Mouse (Mus musculus) bone marrow macrophage, adult 2 months (primary cell): Measurements from ENCODE around the gene Lilra6. TPM values are rescaled to one million over a fixed set of nuclear protein-coding genes. Genes with fewer than 3 reads are reported as not detected.
"Not testable (repeated sequence)": the region's sequence is repeated elsewhere in the genome, so short reads cannot be mapped to it uniquely, and the experiment has no call there.

ENCODE experiments used
- H3K27ac ChIP-seq: 2 replicates; pipeline ENCODE4 v1.5.1; 2012; ENCODE audit warnings: low read depth, low read length; ENCODE audit not compliant: insufficient read depth
- H3K4me1 ChIP-seq: 2 replicates; pipeline ENCODE4 v1.6.1; 2012; ENCODE audit warnings: low read length; ENCODE audit not compliant: control insufficient read depth, insufficient read depth
- H3K4me3 ChIP-seq: 2 replicates; pipeline ENCODE4 v1.5.1; 2012; ENCODE audit warnings: mild to moderate bottlenecking, low read length, moderate library complexity; ENCODE audit not compliant: insufficient read depth
- CTCF ChIP-seq: IDR thresholded peaks from 2 replicates; pipeline ENCODE4 v1.5.1; 2012; ENCODE audit warnings: low read depth, mild to moderate bottlenecking, low read length, moderate library complexity
- POLR2A ChIP-seq: IDR thresholded peaks from 2 replicates; pipeline ENCODE4 v1.6.1; 2012; ENCODE audit warnings: mild to moderate bottlenecking, low read depth, low read length, borderline replicate concordance
- polyA plus RNA-seq: library from polyadenylated mRNA; stranded (reverse); fragments of >200 nt; gene quantifications from 2 replicates; pipeline ENCODE4 v1.2.4, GENCODE M21; 2012; ENCODE audit not compliant: missing spikeins, insufficient read depth, insufficient read length

Lilra6 gene
- 21.8 and 25.7 TPM in 2 replicates for polyA plus RNA-seq

- H3K4me3 ChIP-seq, H3K4me1 ChIP-seq, H3K27ac ChIP-seq: not testable (repeated sequence)
Observed at GRCm38 (mm10) chr7:3915387-3915786, at the start of gene Lilra6. Gene Lilra6, minus strand, starts transcription at chr7:3915503.

- Histone ChIP-seq H3K27ac (no peak overlapping the region), H3K4me1 (peaks cover 21% of the 10 kb centered on the region), H3K4me3 (no peak overlapping the region)
- TF ChIP-seq CTCF (no peak), POLR2A (no peak)
Observed at GRCm38 (mm10) chr7:3962017-3962416, 46.7 kb upstream of the Lilra6 start.

GRCm38 (mm10) chr7:3957387-3957786 is 42.1 kb upstream of the Lilra6 start:
- Histone ChIP-seq H3K27ac (no peak overlapping the region), H3K4me3 (no peak overlapping the region)
- TF ChIP-seq POLR2A (no peak), CTCF (no peak)

GRCm38 (mm10) chr7:3949159-3949558 is 33.9 kb upstream of the Lilra6 start:
- Histone ChIP-seq H3K27ac (no peak overlapping the region), H3K4me1 (peaks cover 9% of the 10 kb centered on the region), H3K4me3 (no peak overlapping the region)
- TF ChIP-seq CTCF (no peak), POLR2A (no peak)

More at GRCm38 (mm10) chr7:3957387-3957786, 42.1 kb upstream of the Lilra6 start:
- H3K4me1 ChIP-seq: peaks cover 19% of the 10 kb centered on the region

GRCm38 (mm10) chr7:3948223-3948622 is 32.9 kb upstream of the Lilra6 start:
- TF ChIP-seq POLR2A (no peak), CTCF (no peak)
- Histone ChIP-seq H3K27ac (no peak overlapping the region), H3K4me3 (no peak overlapping the region), H3K4me1 (peaks cover 9% of the 10 kb centered on the region)

- no peak overlapping the region for H3K27ac ChIP-seq
- TF ChIP-seq POLR2A (no peak), CTCF (no peak)
- peaks cover 9% of the 10 kb centered on the region for H3K4me1 ChIP-seq
- no peak overlapping the region for H3K4me3 ChIP-seq
Observed at GRCm38 (mm10) chr7:3946117-3946516, 30.8 kb upstream of the Lilra6 start.

DNA sequence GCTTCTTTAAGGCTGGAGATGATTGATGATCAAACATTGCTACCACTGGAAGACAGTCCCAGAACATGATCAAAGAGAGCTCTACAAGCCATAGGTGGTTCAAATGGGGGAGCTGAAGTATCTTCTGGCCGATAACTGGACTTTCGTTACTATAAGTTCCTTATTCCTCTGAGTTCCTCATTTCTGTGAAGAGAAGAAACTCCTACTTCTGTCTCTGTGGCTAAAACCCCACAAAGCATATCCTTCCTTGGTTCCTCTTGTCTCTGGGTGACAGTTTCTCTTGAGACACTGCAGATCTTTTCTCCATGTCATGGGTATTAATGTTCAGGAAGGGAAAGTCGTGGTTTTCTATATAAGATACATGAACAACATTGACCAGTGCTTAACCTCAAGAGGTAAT is 25.6 kb upstream of the Lilra6 start:
- no peak for TF ChIP-seq CTCF
- no peak for TF ChIP-seq POLR2A
- Histone ChIP-seq H3K27ac (no peak overlapping the region), H3K4me3 (no peak overlapping the region), H3K4me1 (peaks cover 8% of the 10 kb centered on the region)

DNA sequence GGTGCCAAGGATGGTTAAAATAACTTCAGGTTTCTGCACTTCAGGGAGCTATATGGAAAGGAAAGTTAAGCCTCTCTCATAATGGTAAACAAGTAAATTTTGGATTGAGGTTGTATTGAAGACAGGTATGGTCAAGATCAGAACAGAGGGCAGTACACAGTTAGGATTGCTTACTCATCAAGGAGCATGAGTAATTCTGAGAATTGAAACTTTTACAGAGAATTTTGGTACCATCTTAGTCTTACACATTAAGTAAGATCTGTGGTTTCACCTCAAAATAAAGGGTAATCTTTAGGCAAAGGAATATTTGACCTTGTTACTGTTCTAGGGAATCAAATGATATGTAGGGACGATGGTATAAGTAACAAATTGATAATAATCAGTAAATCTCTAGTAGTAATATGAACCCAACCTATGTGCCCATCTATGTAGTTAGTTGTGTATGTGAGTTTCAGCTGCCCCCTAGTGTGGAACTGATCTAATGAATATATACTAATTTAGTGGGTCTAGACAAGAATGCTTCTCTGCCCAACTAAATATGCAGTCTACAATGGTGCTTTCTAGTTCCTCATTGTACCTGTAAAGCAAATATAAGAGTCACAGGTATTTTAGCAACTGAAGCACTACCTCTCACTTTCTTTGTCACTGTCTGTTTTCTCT is 24.7 kb upstream of the Lilra6 start:
- no peak for TF ChIP-seq CTCF
- no peak for TF ChIP-seq POLR2A
- H3K27ac ChIP-seq: no peak overlapping the region
- H3K4me3 ChIP-seq: no peak overlapping the region
- peaks cover 8% of the 10 kb centered on the region for H3K4me1 ChIP-seq

GRCm38 (mm10) chr7:3935473-3935872 is 20.2 kb upstream of the Lilra6 start:
- not testable (repeated sequence) for H3K4me1 ChIP-seq, H3K4me3 ChIP-seq

DNA sequence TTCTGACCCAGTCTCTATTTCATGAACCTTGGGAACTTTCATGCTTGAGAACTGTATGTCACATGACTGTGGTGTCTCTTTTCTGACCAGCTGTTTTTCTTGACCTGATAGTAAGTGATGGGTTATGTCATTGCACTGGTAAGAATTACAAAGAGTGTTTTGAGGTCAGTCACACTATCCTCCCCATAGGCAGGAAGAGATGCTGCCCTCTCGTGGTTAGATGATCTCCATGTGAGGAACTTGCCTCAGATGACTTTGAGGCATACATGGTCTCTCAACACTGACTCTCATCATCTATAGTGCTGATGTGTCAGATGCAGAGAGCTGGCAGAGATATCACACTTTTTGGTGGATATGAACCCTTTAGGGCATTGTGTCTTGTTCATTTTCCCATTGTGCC is 11.6 kb downstream of the Lilra6 start:
- H3K4me1 ChIP-seq: no peaks in the 10 kb centered on the region
- H3K4me3 ChIP-seq: no peak overlapping the region
- no peak overlapping the region for H3K27ac ChIP-seq
- no peak for TF ChIP-seq CTCF
- TF ChIP-seq POLR2A: no peak

More at GRCm38 (mm10) chr7:3935473-3935872, 20.2 kb upstream of the Lilra6 start:
- not testable (repeated sequence) for H3K27ac ChIP-seq

- peak within 1 kb of the TSS; percentile 37; the same call in 1 of the 2 replicates for H3K27ac ChIP-seq
- H3K4me3 ChIP-seq, H3K4me1 ChIP-seq: not testable (repeated sequence)
Observed at GRCm38 (mm10) chr7:3898036-3898590, 17.2 kb downstream of the Lilra6 start, which contains the start of gene Gm14548. Gene Gm14548, minus strand, starts transcription at chr7:3898120.

DNA sequence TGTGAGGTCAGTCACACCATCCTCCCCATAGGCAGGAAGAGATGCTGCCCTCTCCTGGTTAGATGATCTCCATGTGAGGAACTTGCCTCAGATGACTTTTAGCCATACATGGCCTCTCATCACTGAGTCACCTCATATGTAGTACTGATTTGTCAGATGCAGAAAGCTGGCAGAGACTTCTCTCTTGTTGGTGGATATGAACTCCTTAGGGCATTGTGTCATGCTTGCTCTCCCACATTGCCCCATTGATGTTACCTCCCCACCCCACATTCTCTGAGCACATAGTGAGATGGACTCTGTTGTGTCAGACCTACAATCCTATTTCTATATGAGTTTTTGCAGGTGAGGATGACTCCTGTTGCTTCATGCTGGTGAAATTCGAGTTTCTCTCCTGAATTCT is 40.3 kb downstream of the Lilra6 start:
- H3K27ac ChIP-seq, H3K4me3 ChIP-seq, H3K4me1 ChIP-seq: not testable (repeated sequence)
